Mouse (Mus musculus) limb, embryonic 14.5 days (tissue): ENCODE results near the gene Olfr202. TPM values are rescaled to one million over a fixed set of nuclear protein-coding genes. Genes with fewer than 3 reads are reported as not detected.
"Not testable (repeated sequence)": the region's sequence is repeated elsewhere in the genome, so short reads cannot be mapped to it uniquely, and the experiment has no call there.

ENCODE experiments used
- ATAC-seq: fragments of 200-750 bp; cut with Nextera tagmentation; 2 replicates; pipeline ENCODE4 v1.8.0; 2017; ENCODE audit warnings: low read depth, moderate number of reproducible peaks, moderate TSS enrichment; ENCODE audit not compliant: low FRiP score
- DNase-seq: peaks from one replicate; pipeline ENCODE4 v3.0.0-alpha.2; 2015; ENCODE audit warnings: low spot score
- H3K27ac ChIP-seq: fragments of 300-500 bp; sonication (generic); replicated peaks from 2 replicates; pipeline ENCODE4 v1.5.1; 2014; ENCODE audit warnings: low read depth, mild to moderate bottlenecking, low read length, moderate library complexity, mixed read lengths
- H3K27me3 ChIP-seq: fragments of 300-500 bp; sonication (generic); 2 replicates; pipeline ENCODE4 v1.6.1; 2014; ENCODE audit warnings: low read length, mixed read lengths; ENCODE audit not compliant: control insufficient read depth, insufficient read depth
- H3K36me3 ChIP-seq: fragments of 300-500 bp; sonication (generic); 2 replicates; pipeline ENCODE4 v1.6.1; 2014; ENCODE audit warnings: mild to moderate bottlenecking, low read length, moderate library complexity, mixed read lengths; ENCODE audit not compliant: control insufficient read depth, insufficient read depth
- H3K4me1 ChIP-seq: fragments of 300-500 bp; sonication (generic); 2 replicates; pipeline ENCODE4 v1.6.1; 2014; ENCODE audit warnings: antibody characterized with exemption, low read length, mixed read lengths; ENCODE audit not compliant: control insufficient read depth, insufficient read depth
- H3K4me2 ChIP-seq: fragments of 300-500 bp; sonication (generic); replicated peaks from 2 replicates; pipeline ENCODE4 v1.6.1; 2014; ENCODE audit warnings: low read depth, mild to moderate bottlenecking, low read length, moderate library complexity; ENCODE audit not compliant: severe bottlenecking
- H3K4me3 ChIP-seq: fragments of 300-500 bp; sonication (generic); replicated peaks from 2 replicates; pipeline ENCODE4 v1.5.1; 2014; ENCODE audit warnings: low read length
- H3K9ac ChIP-seq: fragments of 300-500 bp; sonication (generic); 2 replicates; pipeline ENCODE4 v1.6.1; 2014; ENCODE audit warnings: mild to moderate bottlenecking, low read depth, low read length, moderate library complexity; ENCODE audit not compliant: severe bottlenecking
- H3K9me3 ChIP-seq: fragments of 300-500 bp; sonication (generic); 2 replicates; pipeline ENCODE4 v1.6.1; 2016; ENCODE audit warnings: low read length; ENCODE audit not compliant: control insufficient read depth
- POLR2A ChIP-seq: fragments of 200-500 bp; IDR thresholded peaks from 2 replicates; pipeline ENCODE4 v1.8.0; 2012; ENCODE audit warnings: inconsistent platforms, mild to moderate bottlenecking, moderate library complexity, borderline replicate concordance; ENCODE audit not compliant: insufficient read depth, insufficient read length; ENCODE audit errors: extremely low read depth
- WGBS: fragments of 180-500 bp; shearing (Covaris S2); extraction: QIAGEN DNeasy Blood & Tissue Kit; methylation state at CpG from one replicate; pipeline ENCODE4 v1.1.7; 2014; 5-methylcytosine and 5-hydroxymethylcytosine counted together
- polyA plus RNA-seq, 2 experiments: library from polyadenylated mRNA; depleted of rRNA in 1 of 2; stranded (reverse) in 1 of 2; unstranded in 1 of 2; fragments of >200 nt; fragmentation: Nextera tagmentation in 1 of 2; extraction: Ambion mirVana in 1 of 2; gene quantifications; 2 replicates each; pipeline versions ENCODE4 v1.2.1 to v1.2.3; 2012 to 2014

Gene Olfr202
- not detected in 2 replicates for polyA plus RNA-seq (2012; rRNA removed)
- not detected in 2 replicates for polyA plus RNA-seq (2014; fragmentation: Nextera tagmentation; extraction: Ambion mirVana)

DNA sequence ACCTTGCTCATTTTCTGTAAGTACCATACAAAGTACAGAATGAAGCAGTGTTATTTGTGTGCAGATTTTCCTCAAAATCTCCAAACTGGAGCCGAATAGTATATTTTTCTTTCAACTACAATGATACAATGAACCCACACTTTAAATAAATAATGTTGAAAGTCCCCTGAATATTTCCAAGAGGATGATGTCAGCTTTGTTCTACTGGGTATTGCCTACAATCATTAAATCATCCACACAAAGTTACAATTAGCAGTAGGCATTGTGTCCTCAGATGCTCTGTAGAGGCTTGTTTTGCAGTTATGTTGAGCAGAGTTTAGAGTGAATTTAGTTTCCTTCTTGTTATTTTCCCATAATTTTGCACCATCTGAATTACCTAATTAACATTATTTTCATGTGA, at the start of gene Olfr202:
Gene Olfr202, minus strand, starts transcription at position 101 of the 400 bp plus-strand sequence.
- ATAC-seq (no peak), DNase-seq (no peak)
- H3K27ac ChIP-seq: no peak within 1 kb of the TSS
- no peak within 1 kb of the TSS for H3K4me2 ChIP-seq
- H3K4me1 ChIP-seq: no peaks in the 10 kb centered on the region
- no peak within 1 kb of the TSS for H3K9ac ChIP-seq
- no peak for TF ChIP-seq POLR2A
- no peaks in the 10 kb centered on the region for H3K27me3 ChIP-seq
- H3K9me3 ChIP-seq: no peaks in the 10 kb centered on the region
- H3K36me3 ChIP-seq: no peaks in the 10 kb centered on the region
- no peak within 1 kb of the TSS for H3K4me3 ChIP-seq
- 84% methylated on average over 1 of the region's 1 CpGs for WGBS

DNA sequence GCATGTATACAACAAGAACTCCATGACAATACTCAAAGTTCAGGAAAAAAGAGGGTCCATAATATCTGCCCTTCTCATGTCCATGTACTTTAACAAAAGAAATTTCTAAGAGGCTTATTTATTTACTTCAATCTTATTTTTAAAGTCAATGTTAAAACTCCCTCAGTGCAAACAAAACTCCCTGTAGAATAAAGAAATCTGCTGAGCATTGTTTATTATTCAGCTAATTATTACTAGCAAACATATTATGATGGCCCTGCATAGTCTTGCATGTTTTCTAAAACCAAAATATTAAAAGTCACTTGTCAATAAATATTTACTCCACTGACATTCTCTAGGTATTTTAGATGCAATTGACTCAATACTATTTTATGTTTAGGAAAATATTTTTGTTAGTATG, 44.4 kb upstream of the Olfr202 start, which contains the start of gene Olfr205:
Gene Olfr205, minus strand, starts transcription at position 101 of the 400 bp plus-strand sequence.
- no peak within 1 kb of the TSS for H3K4me2 ChIP-seq
- no peaks in the 10 kb centered on the region for H3K9me3 ChIP-seq
- no peak for TF ChIP-seq POLR2A
- no peak for ATAC-seq
- H3K27ac ChIP-seq: no peak within 1 kb of the TSS
- no peak within 1 kb of the TSS for H3K4me3 ChIP-seq
- H3K4me1 ChIP-seq: no peaks in the 10 kb centered on the region
- no peaks in the 10 kb centered on the region for H3K36me3 ChIP-seq
- no peak for DNase-seq
- H3K27me3 ChIP-seq: no peaks in the 10 kb centered on the region
- H3K9ac ChIP-seq: no peak within 1 kb of the TSS

- WGBS: 71% methylated on average over 1 of the region's 1 CpGs
- DNase-seq, H3K9me3 ChIP-seq, H3K36me3 ChIP-seq, H3K4me2 ChIP-seq, H3K27ac ChIP-seq, ATAC-seq, H3K27me3 ChIP-seq, H3K4me3 ChIP-seq, H3K9ac ChIP-seq, H3K4me1 ChIP-seq: not testable (repeated sequence)
Observed at GRCm38 (mm10) chr16:59323262-59323661, 36.7 kb upstream of the Olfr202 start.

DNA sequence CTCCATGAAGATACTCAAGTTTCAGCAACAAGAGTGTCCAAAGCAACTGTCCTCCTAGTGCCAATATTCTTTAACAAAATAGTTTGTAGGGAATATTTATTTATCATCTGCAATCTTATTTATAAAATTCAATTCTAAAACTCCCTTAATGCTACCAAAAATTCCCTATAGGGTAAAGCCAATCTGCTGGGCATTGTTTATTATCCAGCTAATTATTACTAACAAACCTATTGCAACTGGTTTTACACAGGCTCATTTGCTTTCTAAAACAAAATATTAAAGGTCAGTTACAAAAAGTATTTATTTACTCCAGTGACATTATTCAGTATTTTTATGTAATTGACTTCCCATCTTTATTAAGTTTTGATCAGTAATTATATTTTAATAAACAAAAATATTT, 31.6 kb upstream of the Olfr202 start, which contains the start of gene Olfr204:
Gene Olfr204, minus strand, starts transcription at position 101 of the 400 bp plus-strand sequence.
- Histone ChIP-seq H3K4me2 (no peak within 1 kb of the TSS), H3K4me3 (no peak within 1 kb of the TSS), H3K9me3 (no peaks in the 10 kb centered on the region), H3K4me1 (no peaks in the 10 kb centered on the region), H3K27ac (no peak within 1 kb of the TSS), H3K27me3 (no peaks in the 10 kb centered on the region), H3K9ac (no peak within 1 kb of the TSS), H3K36me3 (no peaks in the 10 kb centered on the region)
- no peak for ATAC-seq
- no peak for TF ChIP-seq POLR2A
- DNase-seq: no peak

DNA sequence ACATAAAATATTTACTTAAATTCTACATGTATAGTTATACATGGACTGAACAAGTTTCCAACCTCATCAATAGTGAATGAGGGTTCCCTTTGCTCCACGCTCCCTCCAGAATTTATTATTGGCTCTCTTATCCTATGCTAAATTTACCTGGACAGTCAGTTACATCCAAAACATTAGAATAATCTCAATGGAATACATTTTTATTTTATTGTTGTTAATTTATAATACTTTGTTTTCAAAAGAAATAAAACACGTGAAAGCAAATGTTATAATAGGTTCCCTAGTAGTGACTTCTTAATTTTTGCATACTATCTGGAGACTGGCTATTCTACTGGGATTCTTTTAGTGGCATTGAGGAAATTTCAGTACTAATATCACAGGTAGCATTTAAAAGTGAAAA, 12.0 kb upstream of the Olfr202 start, which contains the start of gene Olfr203:
Gene Olfr203, plus strand, starts transcription at position 301 of the 400 bp plus-strand sequence.
- ATAC-seq (no peak), DNase-seq (no peak)
- no peaks in the 10 kb centered on the region for H3K27me3 ChIP-seq
- no peak within 1 kb of the TSS for H3K9ac ChIP-seq
- H3K9me3 ChIP-seq: no peaks in the 10 kb centered on the region
- 81% methylated on average over 2 of the region's 2 CpGs for WGBS
- no peaks in the 10 kb centered on the region for H3K36me3 ChIP-seq
- H3K4me2 ChIP-seq: no peak within 1 kb of the TSS
- H3K4me1 ChIP-seq: no peaks in the 10 kb centered on the region
- H3K27ac ChIP-seq: no peak within 1 kb of the TSS
- no peak within 1 kb of the TSS for H3K4me3 ChIP-seq
- TF ChIP-seq POLR2A: no peak

DNA sequence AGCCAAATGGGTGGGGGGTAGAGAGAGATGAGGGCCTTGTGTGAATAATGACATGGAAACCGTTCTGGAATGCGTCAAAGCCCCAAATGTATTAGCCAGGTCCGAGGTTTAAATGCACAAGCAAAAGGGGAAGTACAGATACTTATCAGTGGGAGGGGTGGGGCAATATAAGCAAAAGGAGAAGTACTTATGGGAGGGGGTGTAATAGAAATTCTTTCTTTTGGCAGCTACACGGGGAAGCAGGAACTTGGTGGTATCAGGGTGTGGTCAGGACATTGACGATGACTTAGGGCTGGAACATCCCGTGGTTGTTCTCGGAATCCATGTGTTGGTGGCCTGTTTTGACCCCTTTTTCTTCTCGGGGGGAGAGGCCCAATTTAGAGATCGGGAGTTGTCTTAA, 983 bp upstream of the Olfr202 start:
- H3K36me3 ChIP-seq, H3K4me2 ChIP-seq, ATAC-seq, H3K27me3 ChIP-seq, H3K27ac ChIP-seq, H3K4me3 ChIP-seq, H3K4me1 ChIP-seq, H3K9ac ChIP-seq, H3K9me3 ChIP-seq, DNase-seq: not testable (repeated sequence)
- 79% methylated on average over 9 of the region's 9 CpGs for WGBS
